Mouse (Mus musculus) embryonic facial prominence, embryonic 10.5 days (tissue): ENCODE results near the gene Dock6. TPM values are rescaled to one million over a fixed set of nuclear protein-coding genes. Genes with fewer than 3 reads are reported as not detected.

Experiments used
- DNase-seq: peaks from one replicate; pipeline ENCODE4 v3.0.0-alpha.2; 2017; ENCODE audit warnings: low spot score
- H3K27ac ChIP-seq: fragments of 300-500 bp; sonication (generic); replicated peaks from 2 replicates; pipeline ENCODE4 v1.5.1; 2016; ENCODE audit warnings: mild to moderate bottlenecking
- H3K27me3 ChIP-seq: fragments of 300-500 bp; sonication (generic); replicated peaks from 2 replicates; pipeline ENCODE4 v1.6.1; 2016; ENCODE audit warnings: low read depth, mild to moderate bottlenecking; ENCODE audit not compliant: poor library complexity, severe bottlenecking
- H3K36me3 ChIP-seq: fragments of 300-500 bp; sonication (generic); replicated peaks from 2 replicates; pipeline ENCODE4 v1.6.1; 2016; ENCODE audit warnings: mild to moderate bottlenecking, moderate library complexity
- H3K4me1 ChIP-seq: fragments of 300-500 bp; sonication (generic); 2 replicates; pipeline ENCODE4 v1.6.1; 2016
- H3K4me3 ChIP-seq: fragments of 300-500 bp; sonication (generic); 2 replicates; pipeline ENCODE4 v1.5.1; 2016; ENCODE audit warnings: mild to moderate bottlenecking, moderate library complexity
- H3K9me3 ChIP-seq: fragments of 300-500 bp; sonication (generic); 2 replicates; pipeline ENCODE4 v1.6.1; 2016; ENCODE audit warnings: mild to moderate bottlenecking
- WGBS: fragments of 180-500 bp; shearing (Covaris S2); methylation state at CpG from one replicate; pipeline ENCODE4 v1.1.7; 2016; 5-methylcytosine and 5-hydroxymethylcytosine counted together
- polyA plus RNA-seq: library from polyadenylated mRNA; unstranded; fragments of >200 nt; fragmentation: Nextera tagmentation; extraction: Ambion mirVana; gene quantifications from 2 replicates; pipeline ENCODE4 v1.2.1, GENCODE M21; 2016

The Dock6 gene
- polyA plus RNA-seq, 1 experiment from 2014 or later, result 27.2 TPM

DNA sequence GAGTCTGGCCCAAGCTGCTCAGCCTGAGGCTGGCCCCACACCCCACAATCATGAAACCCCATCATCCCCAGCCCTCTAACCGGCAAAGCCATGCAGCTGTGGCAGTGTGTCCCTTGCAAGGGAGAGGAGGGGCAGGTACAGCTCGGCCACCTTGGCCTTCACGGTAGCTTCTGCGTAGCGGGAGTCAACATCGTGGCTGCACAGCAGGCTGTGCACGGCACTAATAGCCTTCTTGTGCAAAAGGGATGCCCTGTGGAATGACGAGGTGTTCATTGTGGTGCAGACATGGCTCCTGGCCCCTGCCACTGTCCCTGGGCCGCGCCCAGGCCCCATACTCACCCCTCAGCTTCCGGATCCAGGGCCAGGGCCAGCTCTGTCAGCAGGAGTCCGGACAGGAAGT is 32.3 kb downstream of the Dock6 start:
- Histone ChIP-seq H3K36me3 (peaks cover 53% of the 10 kb centered on the region), H3K4me1 (peaks cover 13% of the 10 kb centered on the region; the same call in 1 of the 2 replicates), H3K4me3 (no peak overlapping the region), H3K27ac (no peak overlapping the region), H3K9me3 (no peaks in the 10 kb centered on the region), H3K27me3 (no peaks in the 10 kb centered on the region)
- WGBS, result 86% methylated on average over 12 of the region's 12 CpGs
- no peak for DNase-seq

DNA sequence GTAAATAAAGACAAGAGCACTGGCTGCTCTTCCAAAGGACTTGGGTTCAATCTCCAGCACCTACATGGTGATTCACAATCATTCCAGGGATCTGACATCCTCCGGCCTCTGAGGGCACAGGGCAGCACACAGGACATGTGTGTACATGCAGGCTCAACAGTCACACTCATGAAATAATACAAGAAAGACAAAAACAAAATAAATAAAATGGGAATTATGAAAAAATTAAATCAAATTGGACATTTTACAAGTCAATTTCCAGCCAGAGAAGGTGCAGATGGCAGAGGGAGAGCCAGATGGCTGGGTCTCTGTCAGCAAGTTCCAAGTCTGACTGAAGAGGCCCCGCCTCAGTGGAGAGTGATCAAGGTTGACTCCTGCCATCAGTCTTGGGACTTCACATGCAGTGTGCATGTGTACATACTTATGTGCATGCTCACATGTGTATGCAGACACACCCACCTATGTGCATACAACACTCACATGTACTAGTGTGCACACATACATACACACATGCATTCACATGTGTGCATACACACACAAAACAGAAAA is 33.2 kb downstream of the Dock6 start:
- Histone ChIP-seq H3K9me3 (no peaks in the 10 kb centered on the region), H3K36me3 (peaks cover 53% of the 10 kb centered on the region), H3K27me3 (no peaks in the 10 kb centered on the region), H3K4me1 (peaks cover 6% of the 10 kb centered on the region; the same call in 1 of the 2 replicates), H3K27ac (no peak overlapping the region), H3K4me3 (no peak overlapping the region)
- no peak for DNase-seq
- whole genome bisulfite sequencing, result 92% methylated on average over 2 of the region's 2 CpGs

DNA sequence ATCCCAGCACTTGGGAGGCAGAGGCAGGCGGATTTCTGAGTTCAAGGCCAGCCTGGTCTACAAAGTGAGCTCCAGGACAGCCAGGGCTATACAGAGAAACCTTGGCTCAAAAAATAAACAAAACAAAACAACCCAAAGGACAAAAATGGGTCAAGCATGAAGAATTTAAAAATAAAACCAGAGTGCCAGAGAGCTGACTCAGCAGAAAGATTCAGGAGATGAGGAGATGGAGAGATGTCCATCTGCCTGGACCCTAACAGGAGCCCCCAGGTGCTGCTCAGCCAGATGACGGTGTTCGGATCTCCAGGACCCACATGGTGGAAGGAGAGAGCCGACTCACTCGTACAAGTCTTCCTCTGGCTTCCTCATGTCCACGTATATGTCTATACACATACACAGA is 33.9 kb downstream of the Dock6 start:
- no peak for DNase-seq
- Histone ChIP-seq H3K36me3 (peaks cover 60% of the 10 kb centered on the region), H3K9me3 (no peaks in the 10 kb centered on the region), H3K27ac (no peak overlapping the region), H3K4me3 (no peak overlapping the region), H3K27me3 (no peaks in the 10 kb centered on the region), H3K4me1 (peaks cover 6% of the 10 kb centered on the region; the same call in 1 of the 2 replicates)
- 92% methylated on average over 6 of the region's 6 CpGs for WGBS

DNA sequence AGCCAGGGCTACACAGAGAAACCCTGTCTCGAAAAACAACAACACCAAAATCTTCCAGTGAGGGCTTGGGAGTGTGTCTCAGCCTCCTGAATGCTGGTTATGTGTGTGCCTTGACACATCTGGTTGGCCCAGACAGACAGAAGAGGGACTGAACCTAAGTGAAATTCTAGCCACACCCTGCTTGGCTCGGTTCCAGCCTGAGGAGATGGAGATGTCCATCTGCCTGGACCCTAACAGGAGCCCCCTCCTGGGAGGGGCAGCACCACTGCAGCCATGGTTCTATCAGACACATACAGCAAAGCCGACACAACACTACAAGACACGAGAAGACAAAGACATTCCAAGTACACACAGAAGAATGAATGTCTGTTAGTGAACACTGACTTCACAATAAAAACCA is 34.3 kb downstream of the Dock6 start:
- H3K36me3 ChIP-seq, result peaks cover 65% of the 10 kb centered on the region
- DNase-seq, result no peak

DNA sequence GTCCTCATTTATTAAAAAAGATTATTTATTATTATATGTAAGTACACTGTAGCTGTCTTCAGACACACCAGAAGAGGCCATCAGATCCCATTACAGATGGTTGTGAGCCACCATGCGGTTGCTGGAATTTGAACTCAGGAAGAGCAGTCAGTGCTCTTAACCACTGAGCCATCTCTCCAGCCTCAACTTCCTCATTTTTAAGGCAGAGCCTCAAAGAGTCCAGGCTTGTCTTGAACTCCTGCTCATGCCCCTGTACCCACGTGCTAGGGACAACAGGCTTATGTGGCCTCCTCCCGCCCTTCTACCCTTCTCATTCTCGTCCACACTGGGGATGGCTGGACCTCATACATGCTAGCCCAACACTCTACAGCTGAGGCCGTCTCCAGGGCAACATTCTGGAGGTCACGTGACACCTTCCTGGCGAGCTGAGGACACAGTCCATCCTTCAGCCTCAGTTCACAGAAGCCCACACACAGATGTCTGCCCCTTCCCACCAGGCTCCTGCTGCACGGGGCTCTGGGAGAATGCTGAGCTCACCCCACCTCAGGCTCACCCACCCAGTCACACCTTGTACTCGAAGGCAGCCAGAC is 35.6 kb downstream of the Dock6 start:
- Histone ChIP-seq H3K27ac (no peak overlapping the region), H3K27me3 (no peaks in the 10 kb centered on the region), H3K4me3 (no peak overlapping the region), H3K4me1 (peaks cover 6% of the 10 kb centered on the region; the same call in 1 of the 2 replicates), H3K9me3 (no peaks in the 10 kb centered on the region), H3K36me3 (peaks cover 78% of the 10 kb centered on the region)
- 79% methylated on average over 9 of the region's 9 CpGs for WGBS
- no peak for DNase-seq

More for the DNA sequence above, 34.3 kb downstream of the Dock6 start:
- H3K4me3 ChIP-seq, result no peak overlapping the region
- peaks cover 6% of the 10 kb centered on the region; the same call in 1 of the 2 replicates for H3K4me1 ChIP-seq
- H3K9me3 ChIP-seq, result no peaks in the 10 kb centered on the region
- WGBS, result 86% methylated on average over 4 of the region's 4 CpGs
- no peak overlapping the region for H3K27ac ChIP-seq
- no peaks in the 10 kb centered on the region for H3K27me3 ChIP-seq

DNA sequence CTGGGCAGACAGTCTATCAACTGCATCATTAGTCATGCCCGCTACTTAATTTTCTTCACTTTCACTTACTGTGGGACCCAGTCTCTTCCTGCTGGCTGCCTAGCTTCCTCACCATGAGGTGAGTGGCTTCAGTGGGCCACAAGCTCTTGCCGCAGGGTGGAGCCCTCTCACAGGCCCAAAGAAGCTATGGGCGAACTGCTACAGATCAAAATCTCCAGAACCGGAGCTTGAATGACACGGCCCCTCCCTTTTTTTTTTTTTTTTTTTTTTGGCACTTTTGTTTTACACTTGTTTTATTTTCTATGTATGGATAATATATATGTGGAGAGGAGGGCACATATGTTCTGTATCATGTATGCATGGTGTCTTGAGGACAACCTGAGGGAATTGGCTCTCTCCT is 41.3 kb downstream of the Dock6 start:
- H3K4me3 ChIP-seq, result no peak overlapping the region
- no peaks in the 10 kb centered on the region for H3K4me1 ChIP-seq
- H3K9me3 ChIP-seq, result no peaks in the 10 kb centered on the region
- H3K36me3 ChIP-seq, result peaks cover 64% of the 10 kb centered on the region
- no peak overlapping the region for H3K27ac ChIP-seq
- DNase-seq, result no peak
- no peaks in the 10 kb centered on the region for H3K27me3 ChIP-seq
- WGBS, result 91% methylated on average over 5 of the region's 5 CpGs

DNA sequence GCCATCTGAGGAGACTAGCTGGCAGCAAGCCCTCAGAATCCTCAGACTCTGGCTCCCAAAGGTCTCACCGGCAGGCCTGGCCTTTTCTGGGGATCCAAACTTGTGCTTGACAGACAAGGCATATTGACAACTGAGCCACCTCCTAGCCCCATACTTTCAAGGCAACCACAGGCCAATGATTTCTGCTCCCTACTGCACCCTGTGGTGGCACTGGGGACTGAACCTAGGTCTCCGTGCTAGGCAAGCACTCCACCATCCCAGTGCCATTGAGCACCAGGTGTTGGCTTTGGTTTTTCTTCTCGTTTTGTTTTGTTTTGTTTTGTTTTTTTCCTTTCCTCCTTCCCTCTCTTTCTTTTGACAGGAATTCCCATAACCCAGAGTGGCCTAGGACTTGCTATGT is 43.9 kb downstream of the Dock6 start:
- Histone ChIP-seq H3K4me3 (no peak overlapping the region), H3K27me3 (no peaks in the 10 kb centered on the region), H3K4me1 (peaks cover 4% of the 10 kb centered on the region), H3K27ac (no peak overlapping the region), H3K36me3 (peaks cover 41% of the 10 kb centered on the region), H3K9me3 (no peaks in the 10 kb centered on the region)
- DNase-seq, result no peak
- WGBS, result 63% methylated on average over 3 of the region's 3 CpGs

DNA sequence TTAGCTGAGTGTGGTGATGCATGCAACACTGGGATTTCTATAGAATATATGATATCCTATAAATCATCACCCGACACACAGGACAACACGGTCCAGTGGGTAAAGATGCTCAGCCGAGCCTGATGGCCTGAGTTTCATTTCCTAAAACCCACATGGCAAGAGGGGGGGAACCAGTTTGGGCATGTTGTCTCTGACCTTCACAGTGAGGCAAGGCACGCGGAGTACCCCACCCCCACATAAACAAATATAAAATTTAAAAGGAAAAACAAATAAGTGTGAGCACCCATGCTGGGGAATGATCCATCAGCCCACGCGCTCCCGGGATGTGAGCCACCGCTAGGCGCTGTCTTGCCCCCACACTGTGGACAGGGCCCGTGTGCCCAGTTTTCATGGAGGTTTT is 45.5 kb downstream of the Dock6 start:
- 90% methylated on average over 11 of the region's 11 CpGs for WGBS
- Histone ChIP-seq H3K9me3 (no peaks in the 10 kb centered on the region), H3K4me1 (peaks cover 4% of the 10 kb centered on the region), H3K27me3 (no peaks in the 10 kb centered on the region), H3K4me3 (no peak overlapping the region), H3K36me3 (peaks cover 35% of the 10 kb centered on the region), H3K27ac (no peak overlapping the region)
- DNase-seq, result no peak

DNA sequence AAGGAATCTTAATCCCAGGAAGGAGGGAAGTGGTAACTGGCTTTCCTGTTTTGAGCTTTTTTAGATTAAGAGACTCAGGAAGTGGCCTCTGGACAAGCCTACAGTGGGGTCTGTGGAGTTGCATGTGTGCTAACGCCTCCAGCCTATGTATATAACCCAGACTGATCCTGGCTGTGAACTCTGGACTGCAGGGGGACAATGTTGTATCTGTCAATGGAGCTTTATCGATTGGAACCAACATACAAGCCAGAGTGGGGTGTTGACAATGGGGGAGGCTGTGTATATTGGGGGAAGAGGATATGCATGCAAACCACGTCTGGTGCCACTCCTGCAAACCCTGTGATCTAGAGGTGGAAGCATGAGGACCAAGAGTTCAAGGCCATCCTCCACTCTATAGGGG is 46.1 kb downstream of the Dock6 start:
- Histone ChIP-seq H3K27ac (no peak overlapping the region), H3K4me1 (peaks cover 4% of the 10 kb centered on the region), H3K27me3 (no peaks in the 10 kb centered on the region), H3K4me3 (no peak overlapping the region), H3K36me3 (peaks cover 35% of the 10 kb centered on the region), H3K9me3 (no peaks in the 10 kb centered on the region)
- 65% methylated on average over 3 of the region's 3 CpGs for WGBS
- DNase-seq, result no peak

DNA sequence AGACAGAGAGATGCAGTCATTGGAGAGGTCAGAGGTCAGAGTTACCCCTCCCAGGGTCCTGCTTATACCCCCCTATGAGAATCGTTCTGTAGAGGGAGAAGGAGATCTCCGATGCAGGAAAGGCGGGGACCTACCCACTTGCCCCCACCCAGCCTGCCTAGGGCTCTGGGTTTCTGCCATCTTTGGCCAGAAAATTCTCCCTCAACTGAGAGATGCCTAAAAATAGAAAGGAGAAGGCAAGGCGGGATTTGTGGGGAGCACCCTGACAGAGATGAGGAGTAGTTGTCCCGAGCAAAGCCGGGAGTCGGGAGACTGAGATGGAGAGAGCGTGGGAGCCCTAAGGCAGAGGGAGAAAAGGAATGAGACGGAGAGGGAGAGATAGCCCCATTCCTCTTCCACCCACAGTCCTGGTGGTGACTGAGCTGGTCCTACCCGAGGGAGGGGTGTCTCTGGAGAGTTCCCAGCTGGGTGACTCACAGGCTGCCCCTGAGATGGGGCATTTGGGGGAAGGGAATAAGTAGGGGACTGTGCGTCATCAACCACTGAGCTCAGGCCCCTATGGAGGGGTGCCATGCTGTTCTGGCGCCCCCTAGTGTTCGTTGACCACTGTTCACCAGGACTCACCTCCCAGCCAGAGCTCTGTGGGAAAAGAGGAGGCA is 48.3 kb downstream of the Dock6 start:
- H3K36me3 ChIP-seq, result peaks cover 26% of the 10 kb centered on the region
- H3K27me3 ChIP-seq, result no peaks in the 10 kb centered on the region
- no peak overlapping the region for H3K4me3 ChIP-seq
- H3K4me1 ChIP-seq, result peaks cover 14% of the 10 kb centered on the region
- 43% methylated on average over 13 of the region's 13 CpGs for WGBS
- H3K9me3 ChIP-seq, result no peaks in the 10 kb centered on the region
- peak; percentile 85 for DNase-seq
- H3K27ac ChIP-seq, result peak overlapping the region; percentile 36; the same call in 1 of the 2 replicates

DNA sequence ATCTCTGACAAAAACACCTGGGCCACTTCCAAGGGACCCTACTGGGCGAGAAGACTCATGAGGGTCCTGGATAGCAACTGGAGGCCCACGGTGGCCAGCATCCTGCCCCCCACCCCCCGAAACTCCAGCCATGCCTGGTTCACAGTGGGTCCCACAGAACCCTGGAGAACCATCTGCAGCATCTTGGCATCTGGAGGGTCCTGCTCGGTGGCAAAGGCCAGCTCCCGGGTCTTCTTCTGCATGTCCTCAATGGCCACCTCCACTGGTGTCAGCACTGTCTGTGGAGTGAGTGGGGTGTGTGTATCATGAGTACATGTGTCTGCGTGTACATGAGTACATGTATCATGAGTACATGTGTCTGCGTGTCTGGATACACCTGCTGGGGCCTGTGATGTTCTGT is 50.8 kb downstream of the Dock6 start:
- H3K27ac ChIP-seq, result no peak overlapping the region
- H3K27me3 ChIP-seq, result no peaks in the 10 kb centered on the region
- 90% methylated on average over 7 of the region's 7 CpGs for WGBS
- DNase-seq, result no peak
- H3K4me3 ChIP-seq, result no peak overlapping the region
- H3K9me3 ChIP-seq, result no peaks in the 10 kb centered on the region
- peaks cover 35% of the 10 kb centered on the region for H3K4me1 ChIP-seq
- peaks cover 26% of the 10 kb centered on the region for H3K36me3 ChIP-seq

DNA sequence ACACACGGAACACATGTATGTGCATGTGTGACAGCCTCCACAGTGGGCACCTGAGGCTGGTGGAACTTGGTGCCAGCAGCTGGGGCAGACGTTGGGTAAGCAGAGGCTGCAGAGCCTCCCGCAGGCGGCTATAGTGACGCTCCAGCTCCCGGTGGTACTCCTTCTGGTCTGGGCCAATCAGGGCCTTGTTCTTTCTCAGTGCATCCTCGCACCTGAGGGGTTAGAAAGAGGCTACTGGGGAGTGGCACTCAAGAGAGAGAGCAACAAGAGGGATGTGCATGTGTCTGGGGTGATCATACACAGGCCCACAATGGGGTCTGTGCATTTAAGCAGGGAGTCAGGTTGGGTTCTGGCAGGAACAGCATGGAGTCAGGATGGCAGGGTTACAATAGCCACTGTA is 51.3 kb downstream of the Dock6 start:
- Histone ChIP-seq H3K27ac (no peak overlapping the region), H3K4me1 (peaks cover 40% of the 10 kb centered on the region), H3K4me3 (no peak overlapping the region), H3K36me3 (peaks cover 29% of the 10 kb centered on the region), H3K27me3 (no peaks in the 10 kb centered on the region), H3K9me3 (no peaks in the 10 kb centered on the region)
- whole genome bisulfite sequencing, result 81% methylated on average over 7 of the region's 7 CpGs
- DNase-seq, result no peak

DNA sequence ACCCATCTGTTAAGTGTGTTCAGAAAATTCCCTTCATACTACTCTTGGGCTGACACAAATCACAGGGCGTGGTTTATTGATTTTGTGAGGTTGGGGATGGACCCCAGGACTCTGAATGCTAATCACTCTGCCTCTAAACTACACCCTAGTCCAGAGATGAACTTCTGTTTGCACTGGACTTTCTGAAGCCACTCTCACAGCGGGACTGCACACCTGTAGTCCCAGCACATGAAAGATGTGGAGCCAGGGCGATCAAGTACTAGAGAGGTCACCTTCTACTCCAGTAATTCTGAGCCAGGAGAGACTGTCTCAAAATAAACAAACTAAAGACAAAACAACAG is 53.5 kb downstream of the Dock6 start:
- H3K27ac ChIP-seq, result peak overlapping the region; percentile 96
- 54% methylated on average over 3 of the region's 3 CpGs for WGBS
- H3K4me1 ChIP-seq, result peaks cover 50% of the 10 kb centered on the region
- no peak for DNase-seq
- peak overlapping the region; percentile 72 for H3K4me3 ChIP-seq
- H3K27me3 ChIP-seq, result no peaks in the 10 kb centered on the region
- peaks cover 50% of the 10 kb centered on the region for H3K36me3 ChIP-seq
- no peaks in the 10 kb centered on the region for H3K9me3 ChIP-seq
